Mouse (Mus musculus): Measurements from ENCODE around the gene Plekhf1.

Gene Plekhf1

DNA sequence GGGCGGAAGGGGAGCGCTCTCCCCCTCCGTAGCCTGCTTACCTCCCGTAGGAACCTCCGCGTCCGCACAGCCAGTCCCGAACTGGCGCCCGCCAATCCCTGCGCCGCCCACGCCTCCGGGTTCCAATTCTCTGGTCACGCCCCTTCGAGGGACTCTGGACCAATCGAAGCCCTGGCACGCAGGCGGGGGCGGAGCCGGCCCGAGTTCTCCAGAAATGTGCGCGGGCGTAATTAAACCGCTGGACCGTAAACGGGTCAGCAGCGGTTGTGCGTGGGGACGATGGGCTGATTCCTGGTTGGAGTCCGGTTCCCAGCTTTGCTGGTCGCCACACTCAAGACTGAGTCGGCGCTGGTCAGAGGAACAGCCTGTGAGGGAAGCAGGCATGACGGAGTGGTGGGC lies at the start of gene Plekhf1:
TSS of gene Plekhf1 (minus strand) at position 117 of the 399 bp plus-strand sequence.
- in situ Hi-C loops (cut with MboI, MseI) = no loop called here

DNA sequence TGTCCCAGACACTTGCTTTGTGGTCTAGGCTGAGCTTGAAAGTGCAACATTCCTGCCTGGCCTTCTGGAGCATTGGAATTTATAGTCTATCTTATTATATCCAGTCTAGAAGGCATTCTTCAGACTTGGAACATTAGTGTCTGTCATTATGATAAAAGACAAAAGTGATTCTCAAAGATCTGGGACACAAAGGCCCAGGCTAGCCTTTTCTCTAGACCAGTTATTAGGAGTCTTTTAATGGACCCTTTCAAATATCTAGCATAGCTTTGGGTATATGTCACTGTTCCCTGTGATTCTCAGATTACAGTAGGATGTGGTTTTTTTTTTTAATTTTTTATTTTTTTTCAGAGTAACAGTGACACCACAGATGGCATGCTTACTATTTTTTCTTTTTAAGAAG lies 44.7 kb upstream of the Plekhf1 start:
- in situ Hi-C loops (cut with MboI, MseI) = no loop called here

DNA sequence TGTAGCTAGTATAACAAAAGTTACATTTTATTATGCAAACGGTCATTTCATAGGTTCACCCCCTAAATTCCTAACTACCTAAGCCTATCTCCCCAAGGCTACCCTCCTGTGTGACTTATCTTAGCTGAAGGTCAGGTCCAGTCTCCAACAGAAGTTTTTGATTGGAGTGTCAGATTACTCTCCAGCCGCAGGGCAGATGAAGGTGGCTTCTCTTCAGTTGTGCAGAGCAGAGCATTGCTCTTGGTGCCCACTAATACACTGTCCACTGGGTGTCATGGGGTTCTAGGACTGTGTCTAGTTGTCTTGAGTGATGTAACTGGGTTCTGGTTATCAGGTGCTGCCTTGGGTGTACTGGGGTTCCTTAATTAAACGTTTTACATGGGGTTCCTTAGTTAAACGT lies 44.0 kb upstream of the Plekhf1 start:
- in situ Hi-C loops (cut with MboI, MseI) = no loop called here

DNA sequence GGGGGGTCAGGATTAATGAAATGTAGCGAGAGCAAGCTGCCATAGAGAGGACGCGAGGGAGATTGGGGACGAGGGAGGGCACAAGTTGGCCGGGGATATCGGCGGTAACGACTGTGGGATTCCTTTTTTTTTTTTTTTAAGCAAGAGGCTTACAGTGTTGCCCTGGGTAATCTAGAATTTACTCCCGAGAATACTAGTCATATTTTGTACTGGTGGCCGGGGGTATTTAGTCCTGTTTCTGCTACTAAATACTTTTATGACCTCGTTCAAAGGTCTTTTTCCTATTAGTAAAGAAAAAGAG lies 43.6 kb upstream of the Plekhf1 start:
- in situ Hi-C loops (cut with MboI, MseI) = no loop called here

DNA sequence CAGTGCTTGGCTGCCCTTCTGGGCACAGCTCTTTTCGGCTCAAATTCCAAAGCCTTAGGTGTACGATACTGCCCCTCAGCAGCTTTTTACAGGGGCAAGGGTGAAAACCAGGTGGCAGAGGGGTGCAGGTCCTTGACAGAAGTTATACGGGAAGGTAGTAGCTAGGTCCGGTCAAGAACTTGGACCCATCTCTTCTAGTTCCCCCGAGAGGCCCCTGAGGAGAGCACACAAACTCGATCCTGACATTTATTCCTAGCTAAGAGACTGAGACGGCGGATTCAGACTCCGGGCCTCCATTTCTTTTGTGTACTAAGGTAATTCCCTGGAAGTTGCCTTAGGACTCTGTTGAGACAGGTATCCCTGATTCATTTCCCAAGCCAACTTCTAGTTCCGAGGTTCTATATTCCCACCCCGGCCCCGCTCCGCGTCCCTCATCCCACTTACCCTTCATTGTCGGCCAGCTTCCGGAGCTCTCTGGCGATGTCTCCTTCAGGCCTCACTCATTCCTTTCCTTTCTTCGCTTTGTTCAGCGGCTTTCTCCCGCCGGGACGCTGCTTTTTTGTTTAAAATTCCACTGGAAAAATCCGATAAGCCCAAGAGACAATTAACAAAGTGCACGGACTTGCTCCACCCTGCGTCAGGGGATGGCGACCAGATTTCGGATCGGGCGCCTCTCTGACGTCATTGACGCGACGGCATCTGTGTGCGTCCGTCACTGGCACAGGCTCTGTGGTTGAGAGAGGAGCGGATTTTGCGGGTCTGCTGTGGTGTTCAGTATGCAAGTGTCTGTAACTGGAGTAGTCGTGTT lies 43.1 kb upstream of the Plekhf1 start, which contains the start of gene Pop4:
TSS of gene Pop4 (minus strand) at position 721 of the 808 bp plus-strand sequence.
- in situ Hi-C loops (cut with MboI, MseI) = no loop called here

DNA sequence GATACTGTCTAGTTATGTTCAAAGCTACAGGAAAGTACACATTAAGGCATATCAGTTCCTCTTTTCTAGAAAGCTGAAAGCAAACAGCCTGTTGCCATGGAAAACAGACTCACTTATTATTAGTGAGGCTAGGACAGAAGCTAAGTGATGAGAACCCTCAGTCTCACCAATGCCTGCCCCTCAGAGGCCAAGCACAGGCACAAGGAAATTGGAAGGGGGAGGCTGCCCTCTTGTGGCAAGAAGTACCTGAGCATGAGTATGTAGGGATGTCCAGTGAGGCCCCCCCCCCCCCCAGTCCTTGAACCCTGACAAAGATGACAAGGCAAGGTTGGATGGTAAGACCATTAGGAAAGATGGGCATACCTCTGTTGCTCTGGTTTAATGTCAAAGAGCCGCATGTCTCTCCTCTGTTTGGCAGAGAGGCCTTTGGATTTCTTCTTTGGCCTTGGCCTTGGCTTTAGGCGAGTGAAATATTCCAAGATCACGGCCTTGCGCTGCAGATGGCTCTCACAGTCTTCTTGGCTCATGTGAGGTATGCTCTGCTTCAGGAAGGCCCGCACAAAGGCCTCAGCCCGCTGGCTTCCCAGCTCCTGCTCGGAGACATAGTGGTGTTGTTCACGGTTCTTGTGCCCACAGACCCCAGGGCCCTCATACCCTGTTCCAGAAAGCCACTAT lies 39.3 kb upstream of the Plekhf1 start:
- in situ Hi-C loops (cut with MboI, MseI) = loop anchor here (5.0 to 10.0 kb wide), 3 partner anchors 75 to 202 kb away; partner anchors contain the start of gene 1600014C10Rik (in 1 of the 2)

DNA sequence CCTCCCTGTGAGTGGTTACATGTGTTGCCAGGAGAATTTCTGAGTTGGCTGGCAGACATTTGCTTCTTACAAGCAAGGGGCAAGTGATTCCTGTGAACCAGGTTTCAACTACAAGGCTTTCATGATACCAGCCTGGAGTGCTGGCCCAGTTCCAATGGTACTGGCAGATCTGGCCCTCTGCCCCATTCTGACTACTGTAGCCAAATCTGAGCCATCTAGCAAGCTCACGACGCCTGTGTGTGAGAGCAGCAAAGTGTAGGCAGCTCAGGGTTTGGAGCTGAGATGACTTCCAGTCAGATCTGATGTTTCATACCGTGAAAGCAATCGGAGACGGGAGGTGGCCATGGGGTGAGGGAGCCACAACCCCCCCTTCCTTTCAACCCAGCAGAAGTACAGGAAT lies 34.6 kb upstream of the Plekhf1 start:
- in situ Hi-C loops (cut with MboI, MseI) = loop anchor here in 1 of 2 experiments (5.0 to 10.0 kb wide), 2 partner anchors 40 to 198 kb away; no protein-coding TSS in a partner anchor

DNA sequence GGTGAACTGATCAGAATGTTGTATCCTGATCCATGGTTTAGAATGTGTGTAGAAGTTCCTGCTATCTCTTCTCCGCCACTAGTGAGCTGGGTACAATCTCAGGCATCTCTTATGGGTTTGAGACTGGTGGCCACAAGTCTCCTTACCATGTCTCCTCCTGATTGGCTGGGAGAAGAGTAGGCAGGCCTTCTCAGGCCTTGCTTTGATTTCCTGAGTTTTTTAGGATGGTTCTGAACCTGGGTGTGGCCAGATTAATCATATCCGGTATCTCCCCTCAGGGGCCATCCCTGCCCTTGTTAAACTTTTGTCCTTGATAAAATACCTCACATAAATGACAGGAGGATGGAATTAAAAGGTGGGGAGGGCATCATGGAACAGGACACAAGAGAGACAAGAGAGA lies 31.8 kb upstream of the Plekhf1 start:
- in situ Hi-C loops (cut with MboI, MseI) = loop anchor here in 1 of 2 experiments (5.0 to 10.0 kb wide), 2 partner anchors 37 to 195 kb away; no protein-coding TSS in a partner anchor

DNA sequence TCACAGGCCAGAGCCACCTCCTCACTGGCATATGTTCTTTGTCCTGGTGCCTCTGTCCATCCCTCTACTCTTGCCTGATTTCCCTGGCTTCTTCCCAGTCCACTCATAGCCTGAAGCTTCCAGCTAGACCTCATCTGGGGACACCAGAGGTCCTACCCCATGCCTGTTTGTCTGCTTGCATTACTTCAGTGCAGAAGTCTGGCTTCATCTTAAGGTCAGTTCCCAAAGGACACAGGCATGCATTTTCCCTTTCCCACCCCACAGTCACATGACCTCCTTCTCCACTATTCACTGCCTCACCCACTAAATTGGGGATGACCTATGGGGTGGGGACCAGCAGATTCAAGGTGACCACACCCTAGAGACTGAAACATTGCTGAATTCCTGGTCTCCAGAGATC lies 25.6 kb upstream of the Plekhf1 start:
- in situ Hi-C loops (cut with MboI, MseI) = no loop called here

DNA sequence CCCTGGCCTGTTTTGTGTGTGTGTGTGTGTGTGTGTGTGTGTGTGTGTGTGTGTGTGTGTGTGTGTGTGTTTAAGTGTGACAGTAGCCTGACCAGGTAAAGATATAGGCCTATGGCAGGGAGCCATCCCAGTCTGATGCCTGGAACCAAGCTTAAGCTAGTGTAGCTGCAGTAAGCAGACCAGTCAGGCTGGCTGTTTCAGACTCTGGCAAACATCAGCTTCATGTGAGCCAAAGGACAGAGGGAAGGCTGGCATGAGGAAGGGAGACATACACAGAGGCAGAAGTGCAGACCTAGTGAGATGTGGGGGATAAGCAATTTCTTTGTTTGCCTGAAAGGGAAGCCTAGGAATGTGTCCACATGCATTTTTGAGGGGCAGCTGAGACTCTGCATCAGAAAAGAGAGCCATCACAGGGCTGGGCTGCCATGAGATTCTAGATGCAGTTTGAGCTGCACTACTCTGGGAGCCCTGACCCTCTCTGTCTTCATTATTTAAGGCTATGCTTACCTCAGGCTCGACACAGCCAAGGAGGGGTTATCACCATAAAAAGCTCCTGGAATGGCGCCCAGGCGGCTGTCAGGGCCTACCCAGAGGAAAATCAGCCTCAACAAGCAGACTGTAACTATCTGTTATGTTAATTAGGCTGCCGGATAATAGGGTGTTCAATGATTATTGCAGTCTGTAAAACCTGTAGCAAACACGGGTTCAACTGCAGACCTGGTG lies 23.8 kb upstream of the Plekhf1 start:
- in situ Hi-C loops (cut with MboI, MseI) = no loop called here

DNA sequence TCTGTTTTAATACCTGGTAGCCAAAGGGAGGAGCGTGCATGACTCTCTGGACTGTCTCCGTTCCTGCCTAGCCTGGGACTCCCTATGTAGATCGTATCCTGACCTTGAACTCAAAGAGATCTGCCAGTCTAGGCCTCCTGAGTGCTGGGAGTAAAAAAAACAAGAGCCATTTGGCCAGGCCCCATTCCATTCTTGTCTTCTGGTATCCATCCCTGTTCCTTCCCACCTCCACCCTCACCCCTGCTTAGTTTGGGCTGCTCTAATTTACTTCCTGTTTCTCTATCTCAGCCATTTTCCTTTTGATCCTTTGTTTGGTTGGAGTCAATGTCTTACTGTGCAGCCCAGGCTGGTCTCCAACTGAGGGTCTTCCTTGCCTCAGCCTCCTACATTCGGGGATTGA lies 14.6 kb upstream of the Plekhf1 start:
- in situ Hi-C loops (cut with MboI, MseI) = no loop called here

DNA sequence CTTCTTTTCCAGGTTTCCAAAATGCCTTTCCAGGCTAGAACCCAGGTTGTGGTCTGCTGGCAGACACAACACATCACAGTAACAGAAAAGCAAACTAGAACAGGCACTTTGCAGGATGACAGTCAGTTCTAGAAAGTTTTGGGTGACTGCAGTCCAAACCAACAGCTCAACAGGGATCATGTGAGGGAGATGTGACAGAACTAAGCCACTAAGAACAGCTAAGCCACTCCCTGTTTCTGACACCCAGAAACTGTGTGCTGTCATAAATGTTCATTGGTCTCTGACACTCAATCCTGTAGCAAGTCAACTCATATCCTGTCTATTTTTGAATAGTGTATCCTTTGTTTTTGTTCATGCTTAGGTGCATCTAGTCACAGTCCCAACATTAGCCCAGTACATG lies 9.3 kb upstream of the Plekhf1 start:
- in situ Hi-C loops (cut with MboI, MseI) = no loop called here

DNA sequence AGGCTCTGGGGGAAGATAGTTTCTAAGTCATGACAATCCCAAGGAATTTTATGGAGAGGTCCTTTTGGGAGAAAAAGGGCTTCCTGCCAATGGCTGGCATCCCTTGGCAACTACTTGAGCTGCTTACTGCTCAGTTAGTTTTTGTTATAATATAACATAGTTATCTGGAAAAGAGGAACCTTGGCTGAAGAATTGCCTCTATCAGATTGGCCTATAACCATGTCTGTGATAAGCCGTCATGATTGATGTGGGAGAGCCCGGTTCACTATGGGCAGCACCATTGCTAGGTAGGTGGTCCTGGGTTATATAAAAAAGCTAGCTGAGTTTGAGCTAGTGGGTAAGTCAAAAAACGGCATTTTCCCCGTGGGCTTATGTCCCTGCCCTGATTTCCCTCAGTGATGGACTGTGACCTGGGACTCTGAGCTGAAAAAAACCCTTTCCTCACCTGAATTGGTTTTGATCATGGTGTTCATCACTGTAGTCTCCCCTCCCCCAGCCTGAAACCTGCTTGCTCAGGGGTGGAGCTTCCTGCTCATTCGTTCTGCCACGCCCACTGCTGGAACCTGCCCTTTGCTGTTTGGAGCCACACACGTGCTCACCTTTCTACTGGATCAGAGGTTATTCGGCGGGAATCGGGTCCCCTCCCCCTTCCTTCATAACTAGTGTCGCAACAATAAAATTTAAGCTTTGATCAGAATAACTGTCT lies 8.7 kb upstream of the Plekhf1 start:
- in situ Hi-C loops (cut with MboI, MseI) = no loop called here

DNA sequence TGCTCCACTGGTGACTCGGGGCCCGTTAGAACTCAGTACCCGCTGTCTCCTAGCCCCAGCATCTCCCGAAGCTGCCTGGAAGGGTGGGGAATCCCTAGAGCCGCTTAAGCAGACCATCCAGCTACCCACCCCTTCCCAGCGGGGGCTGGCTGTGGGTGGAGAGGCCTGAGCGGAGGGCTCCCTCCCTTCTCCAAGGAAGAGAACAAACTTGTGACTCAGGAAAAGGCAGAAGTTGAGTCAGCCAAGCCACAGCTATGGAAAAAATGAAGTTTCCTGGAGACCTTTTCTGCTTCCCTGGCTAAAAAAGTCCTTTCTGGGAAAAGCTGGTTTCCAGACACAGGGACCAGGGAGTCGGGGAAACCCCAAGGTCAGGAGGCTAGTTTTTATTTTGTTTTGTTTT lies 2.5 kb upstream of the Plekhf1 start:
- in situ Hi-C loops (cut with MboI, MseI) = no loop called here

DNA sequence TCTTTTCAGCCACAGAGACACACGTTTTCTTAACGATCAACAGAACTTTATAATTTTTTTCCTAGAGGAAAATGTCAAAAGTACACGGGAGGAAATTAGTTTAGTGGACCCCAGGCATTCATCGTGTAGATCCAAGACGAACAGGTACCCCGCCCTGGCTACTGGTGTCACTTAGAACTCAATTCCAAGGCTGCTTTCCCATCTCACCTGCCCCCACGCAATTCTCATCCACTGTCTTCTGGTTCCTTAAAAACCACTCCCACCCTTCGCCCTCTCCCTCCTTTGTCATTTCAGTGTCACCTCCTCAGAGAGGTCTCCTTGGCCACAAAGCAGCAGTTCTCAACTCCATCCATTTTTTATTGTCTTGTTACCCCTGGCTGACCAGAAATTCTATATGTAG lies 513 bp upstream of the Plekhf1 start:
- in situ Hi-C loops (cut with MboI, MseI) = no loop called here

DNA sequence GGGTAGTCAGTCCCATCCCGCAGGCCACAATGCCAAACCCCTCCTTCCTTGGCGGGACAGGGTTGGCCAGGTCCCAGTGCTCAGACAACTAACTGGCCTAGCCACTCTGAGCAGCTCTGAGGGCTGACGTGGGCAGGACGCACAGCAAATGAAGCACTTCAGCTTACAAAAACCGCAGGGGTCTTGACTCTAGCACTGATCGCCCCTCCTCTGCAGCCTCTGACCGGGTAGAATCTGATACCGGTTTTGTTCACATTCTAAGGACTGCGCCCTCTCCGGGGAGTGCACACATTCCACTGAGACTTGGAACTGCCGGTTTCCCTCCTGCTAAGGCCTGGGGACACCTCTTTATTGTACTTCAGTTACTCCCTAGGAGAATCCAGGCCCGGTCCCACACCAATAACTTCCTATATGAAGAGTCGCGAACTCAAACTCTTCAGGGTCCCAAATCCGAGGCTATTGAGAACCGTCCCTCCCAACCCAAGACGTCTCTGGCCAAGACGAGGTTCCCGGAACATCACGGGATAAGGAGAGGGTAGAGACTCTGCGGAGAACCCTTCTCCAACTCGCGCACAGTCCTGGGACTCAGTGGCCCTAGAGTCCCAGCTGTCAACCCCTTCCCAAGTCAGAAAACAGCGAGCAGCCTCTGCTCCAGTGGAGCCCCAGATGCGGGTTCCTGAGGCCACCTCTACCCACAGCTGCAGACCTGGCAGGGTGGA lies 476 bp downstream of the Plekhf1 start:
- in situ Hi-C loops (cut with MboI, MseI) = no loop called here

DNA sequence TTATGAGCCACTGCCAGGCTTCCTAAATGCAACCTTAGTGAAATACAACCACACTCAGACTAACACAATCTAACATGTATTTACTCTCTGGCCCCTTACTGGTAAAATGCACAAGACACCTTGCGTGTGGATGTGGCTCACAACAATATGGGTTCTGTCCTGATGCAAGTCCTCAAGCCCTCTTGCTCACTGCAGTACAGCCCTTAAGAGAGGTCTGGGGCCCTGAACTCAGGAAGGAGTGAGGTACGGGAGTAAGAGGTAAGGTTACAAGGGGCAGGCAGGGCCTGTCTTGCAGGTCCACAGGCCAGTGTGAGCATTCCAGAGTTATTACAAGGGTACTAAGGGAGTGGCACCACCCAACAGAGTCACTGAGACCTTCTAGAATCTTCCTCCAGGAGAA lies 1.6 kb downstream of the Plekhf1 start:
- in situ Hi-C loops (cut with MboI, MseI) = no loop called here

DNA sequence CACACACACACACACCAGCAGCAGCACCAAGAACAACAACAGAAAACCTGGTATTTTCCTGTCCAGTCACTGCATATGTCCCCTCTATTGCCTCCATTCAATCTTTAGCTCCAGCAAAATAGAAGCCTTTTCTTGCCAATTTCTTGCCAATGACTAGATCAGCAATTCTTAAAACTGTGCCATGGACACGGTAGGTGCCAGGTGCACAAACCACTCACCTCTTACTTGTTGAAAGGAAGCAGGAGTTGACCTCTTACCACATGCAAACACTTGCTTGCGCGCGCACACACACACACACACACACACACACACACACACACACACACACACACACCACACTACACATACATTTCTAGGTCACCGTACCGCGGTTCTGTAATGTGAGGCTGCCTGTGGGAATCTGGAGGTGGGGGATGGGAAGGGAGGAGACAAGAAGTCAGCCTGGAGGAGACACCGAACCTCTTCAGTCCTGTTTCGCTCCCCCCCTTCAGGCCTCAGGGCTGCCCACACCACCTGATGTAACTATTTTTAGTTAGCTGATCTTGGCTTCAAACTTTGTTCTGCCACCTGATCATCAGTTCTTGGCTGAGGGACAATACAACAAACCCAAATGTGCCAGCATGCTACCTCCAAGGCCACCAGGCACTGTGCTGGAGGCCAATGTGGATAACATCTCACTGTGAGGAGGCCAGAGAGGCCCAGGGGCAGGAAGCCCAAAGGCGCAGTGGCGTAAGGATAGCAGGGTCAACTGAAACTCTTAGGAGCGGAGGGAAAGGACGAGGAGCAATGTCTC lies 3.0 kb downstream of the Plekhf1 start:
- in situ Hi-C loops (cut with MboI, MseI) = loop anchor here in 1 of 2 experiments (5.0 kb wide), 1 partner anchor 38 kb away; no protein-coding TSS in a partner anchor

DNA sequence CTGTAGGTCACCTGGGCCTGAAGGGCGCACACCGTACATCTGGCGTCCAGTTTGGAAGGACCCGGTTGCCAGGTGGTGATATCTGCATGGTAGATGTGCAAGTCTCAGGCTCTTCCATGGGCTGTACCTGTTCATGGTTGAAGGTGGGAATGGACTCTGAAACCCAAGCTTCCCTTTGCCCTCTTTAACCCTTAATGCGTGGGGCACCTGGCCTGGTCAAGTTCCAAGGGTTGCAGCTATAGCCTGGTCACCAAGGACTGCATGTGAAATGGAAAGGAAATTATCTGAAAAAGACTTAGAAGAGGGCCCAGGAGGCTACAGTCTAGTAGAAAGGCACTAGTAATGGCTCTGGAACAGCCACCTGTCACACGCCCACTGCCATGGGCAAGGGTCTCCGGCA lies 7.0 kb downstream of the Plekhf1 start:
- in situ Hi-C loops (cut with MboI, MseI) = loop anchor here in 1 of 2 experiments (5.0 kb wide), 1 partner anchor 41 kb away; no protein-coding TSS in a partner anchor

DNA sequence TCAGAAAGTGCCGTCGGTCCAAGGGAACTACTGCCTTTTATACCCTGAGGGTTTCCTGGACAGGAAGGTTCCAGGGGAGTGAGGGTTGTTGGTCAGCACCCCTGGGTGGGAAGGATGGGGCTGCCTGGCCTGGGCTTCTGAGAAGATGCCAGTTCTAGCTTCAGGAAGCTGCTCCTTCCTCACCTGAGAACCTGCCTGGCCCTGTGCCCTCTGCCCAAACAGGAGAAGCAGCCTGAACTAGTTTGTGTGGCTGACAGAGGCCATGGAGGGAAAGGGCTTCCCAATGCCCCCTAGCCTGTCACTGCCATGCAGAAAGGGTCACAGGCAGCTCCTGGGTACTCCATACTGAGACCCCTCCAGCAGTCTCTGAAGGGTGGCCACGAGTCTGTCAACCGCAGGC lies 8.3 kb downstream of the Plekhf1 start:
- in situ Hi-C loops (cut with MboI, MseI) = no loop called here
